Mouse (Mus musculus): ENCODE data around the gene Fmod.

Gene Fmod

GRCm38 (mm10) chr1:134075532-134075931 lies 38.5 kb downstream of the Fmod start:
- DNase-seq (ENCODE audit: low spot score in 2 of 2): peak in 1 of 2 experiments; percentile 54

GRCm38 (mm10) chr1:134076789-134077188 lies 39.7 kb downstream of the Fmod start:
- DNase-seq (ENCODE audit: low spot score in 2 of 2): peak in 1 of 2 experiments; percentile 22

DNA sequence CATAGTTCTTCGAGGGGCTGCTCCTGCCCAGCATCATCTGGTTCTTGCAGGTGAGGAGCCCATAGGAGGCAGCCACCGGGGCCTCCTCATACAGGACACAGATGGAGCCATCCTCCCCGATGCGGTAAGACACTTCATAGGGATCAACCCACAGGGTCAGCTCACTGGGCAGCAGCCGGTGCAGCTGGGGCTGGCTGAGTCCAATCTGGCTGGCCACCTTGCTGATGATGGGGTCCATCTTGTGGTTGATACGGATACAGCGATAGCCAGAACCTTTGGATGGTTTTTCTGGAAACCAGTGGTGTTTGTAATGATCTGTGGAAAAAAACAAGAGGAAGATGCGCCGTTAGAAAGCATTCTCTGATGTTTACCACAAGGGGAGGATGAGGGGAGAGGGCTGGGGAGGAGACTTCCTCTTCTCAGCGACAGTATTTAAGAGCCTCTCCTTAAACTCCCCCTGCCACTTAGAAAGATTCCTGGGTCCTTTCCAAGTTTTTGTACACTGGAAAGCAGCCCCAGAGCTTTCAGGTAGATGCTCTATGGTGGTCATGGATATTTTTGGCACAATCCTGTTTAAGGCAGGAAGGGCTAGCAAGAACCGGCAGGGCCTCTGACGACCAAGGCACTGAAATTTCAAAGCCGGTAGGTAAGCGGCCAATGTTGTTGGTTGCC lies 40.5 kb downstream of the Fmod start:
- peak in 1 of 2 experiments; percentile 57 for DNase-seq (ENCODE audit: low spot score in 2 of 2)

DNA sequence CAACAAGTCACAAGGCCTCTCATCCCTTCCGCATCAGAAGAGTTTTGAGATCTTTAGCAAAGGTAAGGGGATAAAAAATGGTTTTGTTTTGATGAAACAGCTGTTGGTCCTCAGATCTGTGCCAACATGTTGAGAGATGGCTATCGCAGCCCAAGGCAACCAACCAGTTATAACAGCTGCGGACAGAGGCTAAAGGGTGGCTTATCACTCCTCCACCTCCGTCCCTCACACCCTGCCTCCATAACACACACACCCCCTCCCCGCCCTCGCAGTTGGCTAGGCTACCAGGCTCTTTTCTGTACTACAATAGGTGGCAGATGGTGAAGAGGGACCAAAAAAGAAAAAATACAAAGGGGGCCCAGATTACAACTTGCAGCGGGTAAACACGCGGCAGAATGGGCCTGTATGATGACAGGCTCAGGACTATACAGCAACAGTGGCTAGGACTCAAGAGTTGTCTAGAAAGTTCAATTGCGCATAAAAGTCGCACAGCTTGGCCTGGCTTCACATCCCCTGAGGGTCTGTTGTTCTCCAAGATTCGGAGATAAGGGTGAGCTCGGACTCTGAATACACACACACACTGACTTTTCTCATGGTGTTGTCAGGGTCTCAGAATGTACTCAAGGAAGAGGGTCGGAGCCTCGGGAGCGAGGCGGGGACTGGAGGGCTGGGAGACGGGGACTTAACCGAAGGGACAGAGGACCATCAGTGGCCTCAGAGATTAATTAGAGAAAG lies 41.2 kb downstream of the Fmod start:
- DNase-seq (ENCODE audit: low spot score in 2 of 2): peak in 1 of 2 experiments; percentile 29

DNA sequence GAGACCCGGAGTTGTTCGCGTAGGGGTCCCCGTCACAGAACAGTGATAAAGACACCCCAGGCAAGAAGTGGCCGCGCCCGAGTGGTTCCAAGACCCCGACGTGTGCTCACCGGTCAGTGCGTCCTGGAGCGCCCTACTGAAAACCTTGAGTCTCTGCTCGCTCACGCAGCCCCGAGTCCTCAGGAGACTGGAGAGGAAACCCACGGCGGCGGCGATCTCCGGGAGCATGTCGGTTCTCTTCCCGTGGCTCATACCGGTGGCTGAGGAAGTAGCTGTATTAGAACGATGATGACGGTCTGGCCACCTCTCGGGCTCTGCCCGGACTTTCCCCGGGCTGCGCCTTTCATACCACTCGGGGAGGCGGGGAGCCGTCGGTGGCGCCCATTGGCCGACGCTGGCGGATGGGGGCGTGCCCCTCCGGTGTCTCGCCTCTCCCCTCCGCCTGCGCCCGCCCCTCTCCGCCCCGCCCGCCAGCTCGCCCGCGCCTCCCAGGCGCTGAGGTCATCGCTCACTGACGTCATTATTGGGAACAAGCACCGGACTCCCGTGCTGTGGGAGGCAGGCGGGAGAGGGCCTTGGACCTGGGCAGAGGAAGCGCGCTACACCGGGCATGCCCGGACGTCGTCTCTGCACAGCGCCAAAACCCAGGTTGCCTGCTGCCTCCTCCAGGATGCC lies 41.9 kb downstream of the Fmod start, which contains the start of gene Btg2:
Gene Btg2, minus strand, starts transcription at position 319 of the 675 bp plus-strand sequence.
- DNase-seq (ENCODE audit: low spot score in 2 of 2): peak; percentile 96

GRCm38 (mm10) chr1:134079477-134080163 lies 42.6 kb downstream of the Fmod start:
- no peak for DNase-seq (ENCODE audit: low spot score in 2 of 2)

GRCm38 (mm10) chr1:134080406-134080805 lies 43.4 kb downstream of the Fmod start:
- DNase-seq (ENCODE audit: low spot score in 2 of 2): no peak

DNA sequence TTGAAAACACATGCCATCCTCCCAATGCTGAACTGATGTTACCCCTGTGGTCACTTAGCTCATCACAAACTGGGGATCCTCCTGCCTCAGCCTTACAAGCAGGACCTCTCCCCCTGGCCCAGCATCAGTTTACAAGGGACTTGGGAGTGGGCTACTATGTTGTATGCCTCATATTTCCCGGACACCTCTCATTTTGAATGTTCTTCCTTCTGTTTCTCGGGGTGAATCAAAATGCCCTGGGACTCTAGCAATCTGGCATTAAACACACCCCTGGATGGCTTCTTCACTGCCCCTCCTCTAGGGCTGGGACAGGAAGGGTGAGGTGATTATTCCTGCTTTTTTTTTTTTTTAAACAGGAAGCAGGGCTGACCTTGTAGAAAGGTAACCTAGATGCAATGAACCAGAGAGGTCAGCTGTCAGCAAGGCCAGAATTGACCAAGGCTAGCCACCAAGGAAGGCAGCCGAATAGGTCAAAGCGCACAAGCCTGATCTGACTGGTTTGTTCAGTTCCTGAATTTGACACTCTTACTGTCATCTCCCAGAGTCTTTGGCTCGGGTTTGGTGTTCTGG lies 43.9 kb downstream of the Fmod start:
- no peak for DNase-seq (ENCODE audit: low spot score in 2 of 2)

DNA sequence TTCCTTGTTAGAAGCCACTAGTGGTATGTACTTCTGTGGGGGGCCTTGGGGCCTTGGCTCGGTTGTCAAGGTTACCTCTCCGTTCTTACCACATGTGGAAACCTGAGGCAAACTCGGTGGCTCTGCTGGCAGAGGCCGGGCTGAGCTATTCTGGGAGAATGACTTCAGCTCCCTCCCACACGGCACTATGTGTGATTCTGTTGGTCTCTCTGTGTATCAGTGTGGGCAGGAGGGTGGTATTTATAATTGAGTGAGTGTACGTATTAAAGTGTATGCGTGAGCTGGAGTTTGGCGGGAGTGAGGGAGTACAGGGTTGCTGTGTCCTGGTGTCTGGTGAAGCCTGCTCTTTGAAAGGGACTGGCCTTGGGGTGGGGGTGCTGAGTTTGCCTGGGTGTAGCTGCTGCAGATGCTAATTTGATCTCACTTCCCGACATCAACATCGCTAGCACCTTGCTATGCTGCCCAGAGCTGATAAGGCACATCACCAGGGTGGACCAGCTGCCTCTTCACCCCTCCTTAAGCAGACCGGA lies 46.0 kb downstream of the Fmod start:
- peak in 1 of 2 experiments; percentile 27 for DNase-seq (ENCODE audit: low spot score in 2 of 2)

- DNase-seq (ENCODE audit: low spot score in 2 of 2): no peak
Measured at GRCm38 (mm10) chr1:134083676-134084075, 46.6 kb downstream of the Fmod start.

DNA sequence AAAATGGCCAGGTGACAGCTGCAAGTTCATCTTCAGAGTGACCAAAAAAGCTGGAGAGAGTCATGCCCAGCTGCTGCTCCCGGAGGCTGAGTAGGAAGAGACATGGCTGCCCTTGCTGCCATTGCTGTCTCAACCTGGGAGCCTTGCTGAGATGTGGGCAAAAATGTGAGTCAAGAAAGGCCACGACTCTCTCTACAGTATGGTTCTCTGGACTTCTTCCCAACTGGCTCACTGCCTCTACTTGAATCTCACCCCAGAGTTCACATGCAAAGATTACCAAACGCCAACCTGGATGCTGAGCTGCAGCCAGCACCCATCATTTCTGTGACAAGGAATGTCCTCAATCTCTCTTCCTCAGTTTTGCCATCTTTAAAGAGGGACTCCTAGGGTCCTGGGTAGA lies 47.1 kb downstream of the Fmod start:
- no peak for DNase-seq (ENCODE audit: low spot score in 2 of 2)

- DNase-seq (ENCODE audit: low spot score in 2 of 2): no peak
Measured at GRCm38 (mm10) chr1:134086017-134086416, 49.0 kb downstream of the Fmod start.

- DNase-seq (ENCODE audit: low spot score in 2 of 2): no peak
Measured at GRCm38 (mm10) chr1:134086811-134087398, 49.9 kb downstream of the Fmod start.

- no peak for DNase-seq (ENCODE audit: low spot score in 2 of 2)
Measured at GRCm38 (mm10) chr1:134089074-134089473, 52.0 kb downstream of the Fmod start.

- no peak for DNase-seq (ENCODE audit: low spot score in 2 of 2)
Measured at GRCm38 (mm10) chr1:134091851-134092250, 54.8 kb downstream of the Fmod start.

GRCm38 (mm10) chr1:134092368-134092767 lies 55.3 kb downstream of the Fmod start:
- no peak for DNase-seq (ENCODE audit: low spot score in 2 of 2)

DNA sequence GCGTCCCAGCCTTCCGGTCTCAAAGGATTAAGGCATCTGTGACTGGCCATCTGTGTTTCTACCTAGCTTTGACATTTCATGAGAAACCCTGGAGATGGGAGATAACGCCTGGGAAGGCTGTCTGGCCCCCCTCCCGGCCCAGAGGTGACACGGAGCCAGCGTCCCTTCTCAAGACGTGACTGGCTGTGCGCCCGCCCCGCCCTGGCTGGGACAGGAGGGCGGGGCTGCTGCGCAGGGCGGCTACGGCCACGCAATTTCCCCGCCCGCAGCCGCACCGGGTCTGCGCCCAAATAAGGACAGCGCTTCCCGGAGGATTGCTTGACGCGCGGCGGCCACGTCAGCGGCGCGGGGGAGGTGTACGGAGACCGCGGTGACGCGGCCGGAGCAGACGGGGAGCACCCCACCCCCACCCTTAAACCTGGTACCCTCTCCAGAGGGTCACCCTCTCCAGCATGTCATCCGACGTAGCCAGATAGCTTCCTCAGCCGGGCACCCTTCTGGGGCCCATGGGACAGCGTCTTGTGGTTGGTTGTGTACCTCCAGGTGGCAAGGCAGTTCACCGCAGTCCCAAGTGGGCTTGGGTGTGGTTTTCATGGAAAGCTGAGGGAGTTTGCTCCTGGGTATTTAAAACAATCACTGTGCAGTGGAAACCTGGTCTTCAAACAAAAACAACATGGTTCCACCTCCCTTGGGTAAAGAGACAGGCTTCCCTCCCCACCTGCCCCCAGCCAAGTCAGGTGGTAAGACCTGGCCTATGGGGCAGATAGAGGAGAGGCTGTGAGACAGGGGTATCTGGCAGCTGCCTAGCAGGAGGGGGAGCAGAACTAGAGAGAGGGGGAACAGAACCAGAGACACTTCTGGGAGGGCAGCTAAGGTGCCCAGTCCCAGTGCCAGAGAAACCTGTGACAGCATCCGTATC lies 56.1 kb downstream of the Fmod start:
- DNase-seq (ENCODE audit: low spot score in 2 of 2): peak; percentile 78 to 79

GRCm38 (mm10) chr1:134093771-134094526 lies 56.9 kb downstream of the Fmod start:
- no peak for DNase-seq (ENCODE audit: low spot score in 2 of 2)

GRCm38 (mm10) chr1:134095033-134095612 lies 58.1 kb downstream of the Fmod start:
- DNase-seq (ENCODE audit: low spot score in 2 of 2): no peak
